Mouse (Mus musculus): ENCODE measurements around the gene Tln2. TPM values are rescaled to one million over a fixed set of nuclear protein-coding genes. Genes with fewer than 3 reads are reported as not detected.

The Tln2 gene
- polyA plus RNA-seq, 2 experiments: 17.5 to 39.2 TPM

- whole genome bisulfite sequencing: 75% methylated on average over 5 of the region's 5 CpGs
- Histone ChIP-seq H3K27me3 (ENCODE audit: control insufficient read depth, insufficient read depth, low read length) (no peaks in the 10 kb centered on the region), H3K27ac (replicated peaks; ENCODE audit: low read depth, low read length) (no peak overlapping the region), H3K4me1 (ENCODE audit: control insufficient read depth, insufficient read depth, low read length) (no peaks in the 10 kb centered on the region), H3K9ac (ENCODE audit: low read depth, low read length, severe bottlenecking) (no peak overlapping the region), H3K9me3 (ENCODE audit: control insufficient read depth, low read length) (no peaks in the 10 kb centered on the region), H3K4me2 (replicated peaks; ENCODE audit: low read depth, low read length, severe bottlenecking) (no peak overlapping the region), H3K4me3 (replicated peaks; ENCODE audit: low read length) (no peak overlapping the region), H3K36me3 (ENCODE audit: control insufficient read depth, insufficient read depth, low read length) (peaks cover 8% of the 10 kb centered on the region; the same call in 1 of the 2 replicates)
- no peak for TF ChIP-seq POLR2A (IDR thresholded peaks at IDR 0.05; ENCODE audit: borderline replicate concordance, extremely low read depth, insufficient read depth, insufficient read length)
- ATAC-seq (ENCODE audit: low FRiP score, low read depth) (no peak), DNase-seq (ENCODE audit: low spot score) (no peak)
These were observed 258.7 kb downstream of the Tln2 start for GRCm38 (mm10) chr9:67300769-67301168.

- Histone ChIP-seq H3K9ac (ENCODE audit: low read depth, low read length, severe bottlenecking) (no peak overlapping the region), H3K27ac (replicated peaks; ENCODE audit: low read depth, low read length) (no peak overlapping the region), H3K9me3 (ENCODE audit: control insufficient read depth, low read length) (no peaks in the 10 kb centered on the region), H3K4me2 (replicated peaks; ENCODE audit: low read depth, low read length, severe bottlenecking) (no peak overlapping the region), H3K36me3 (ENCODE audit: control insufficient read depth, insufficient read depth, low read length) (peaks cover 9% of the 10 kb centered on the region), H3K4me1 (ENCODE audit: control insufficient read depth, insufficient read depth, low read length) (no peaks in the 10 kb centered on the region), H3K27me3 (ENCODE audit: control insufficient read depth, insufficient read depth, low read length) (no peaks in the 10 kb centered on the region), H3K4me3 (replicated peaks; ENCODE audit: low read length) (no peak overlapping the region)
- ATAC-seq (ENCODE audit: low FRiP score, low read depth) (no peak), DNase-seq (ENCODE audit: low spot score) (no peak)
- no peak for TF ChIP-seq POLR2A (IDR thresholded peaks at IDR 0.05; ENCODE audit: borderline replicate concordance, extremely low read depth, insufficient read depth, insufficient read length)
- WGBS: 46% methylated on average over 3 of the region's 3 CpGs
These were observed 259.2 kb downstream of the Tln2 start for GRCm38 (mm10) chr9:67300346-67300745.

GRCm38 (mm10) chr9:67299164-67299563 lies 260.3 kb downstream of the Tln2 start:
- H3K36me3 ChIP-seq (ENCODE audit: control insufficient read depth, insufficient read depth, low read length): peaks cover 8% of the 10 kb centered on the region
- no peak overlapping the region for H3K4me2 ChIP-seq (replicated peaks; ENCODE audit: low read depth, low read length, severe bottlenecking)
- no peak overlapping the region for H3K9ac ChIP-seq (ENCODE audit: low read depth, low read length, severe bottlenecking)
- WGBS: 77% methylated on average over 6 of the region's 6 CpGs
- no peak overlapping the region for H3K27ac ChIP-seq (replicated peaks; ENCODE audit: low read depth, low read length)
- no peak overlapping the region for H3K4me3 ChIP-seq (replicated peaks; ENCODE audit: low read length)
- H3K9me3 ChIP-seq (ENCODE audit: control insufficient read depth, low read length): no peaks in the 10 kb centered on the region
- H3K27me3 ChIP-seq (ENCODE audit: control insufficient read depth, insufficient read depth, low read length): no peaks in the 10 kb centered on the region
- ATAC-seq (ENCODE audit: low FRiP score, low read depth): no peak
- no peaks in the 10 kb centered on the region for H3K4me1 ChIP-seq (ENCODE audit: control insufficient read depth, insufficient read depth, low read length)
- TF ChIP-seq POLR2A (IDR thresholded peaks at IDR 0.05; ENCODE audit: borderline replicate concordance, extremely low read depth, insufficient read depth, insufficient read length): no peak
- no peak for DNase-seq (ENCODE audit: low spot score)

GRCm38 (mm10) chr9:67297236-67297889 lies 262.1 kb downstream of the Tln2 start:
- no peaks in the 10 kb centered on the region for H3K4me1 ChIP-seq (ENCODE audit: control insufficient read depth, insufficient read depth, low read length)
- no peak for TF ChIP-seq POLR2A (IDR thresholded peaks at IDR 0.05; ENCODE audit: borderline replicate concordance, extremely low read depth, insufficient read depth, insufficient read length)
- ATAC-seq (ENCODE audit: low FRiP score, low read depth): no peak
- peaks cover 8% of the 10 kb centered on the region for H3K36me3 ChIP-seq (ENCODE audit: control insufficient read depth, insufficient read depth, low read length)
- no peak overlapping the region for H3K4me2 ChIP-seq (replicated peaks; ENCODE audit: low read depth, low read length, severe bottlenecking)
- no peaks in the 10 kb centered on the region for H3K9me3 ChIP-seq (ENCODE audit: control insufficient read depth, low read length)
- no peak for DNase-seq (ENCODE audit: low spot score)
- H3K27me3 ChIP-seq (ENCODE audit: control insufficient read depth, insufficient read depth, low read length): no peaks in the 10 kb centered on the region
- H3K27ac ChIP-seq (replicated peaks; ENCODE audit: low read depth, low read length): no peak overlapping the region
- WGBS: 58% methylated on average over 6 of the region's 6 CpGs
- H3K9ac ChIP-seq (ENCODE audit: low read depth, low read length, severe bottlenecking): no peak overlapping the region
- no peak overlapping the region for H3K4me3 ChIP-seq (replicated peaks; ENCODE audit: low read length)

- no peak overlapping the region for H3K4me2 ChIP-seq (replicated peaks; ENCODE audit: low read depth, low read length, severe bottlenecking)
- no peak overlapping the region for H3K4me3 ChIP-seq (replicated peaks; ENCODE audit: low read length)
- WGBS: 89% methylated on average over 4 of the region's 4 CpGs
- ATAC-seq (ENCODE audit: low FRiP score, low read depth) (no peak), DNase-seq (ENCODE audit: low spot score) (no peak)
- no peak for TF ChIP-seq POLR2A (IDR thresholded peaks at IDR 0.05; ENCODE audit: borderline replicate concordance, extremely low read depth, insufficient read depth, insufficient read length)
- no peak overlapping the region for H3K27ac ChIP-seq (replicated peaks; ENCODE audit: low read depth, low read length)
- H3K4me1 ChIP-seq (ENCODE audit: control insufficient read depth, insufficient read depth, low read length): 0 out of 2 replicates have a peak, but pooled peaks cover 5% of the 10 kb centered on the region
- H3K36me3 ChIP-seq (ENCODE audit: control insufficient read depth, insufficient read depth, low read length): peaks cover 40% of the 10 kb centered on the region
- no peaks in the 10 kb centered on the region for H3K9me3 ChIP-seq (ENCODE audit: control insufficient read depth, low read length)
- H3K27me3 ChIP-seq (ENCODE audit: control insufficient read depth, insufficient read depth, low read length): no peaks in the 10 kb centered on the region
- H3K9ac ChIP-seq (ENCODE audit: low read depth, low read length, severe bottlenecking): no peak overlapping the region
These were observed 272.0 kb downstream of the Tln2 start for GRCm38 (mm10) chr9:67287457-67287856.
